Mouse (Mus musculus) left cerebral cortex, postnatal 4 days (tissue): ENCODE data around the gene Zbtb8os. TPM values are rescaled to one million over a fixed set of nuclear protein-coding genes. Genes with fewer than 3 reads are reported as not detected.

Experiments
- DNase-seq: peaks from one replicate; pipeline ENCODE4 v3.0.0-alpha.2; 2022
- intact Hi-C: fragments of 180-260 bp; cut with DNase I; formaldehyde crosslinking; loops from one replicate; pipeline ENCODE4 v1.15.1; 2025
- total RNA-seq, 2 experiments: library from RNA; stranded (reverse); gene quantifications; 2 replicates each; pipeline ENCODE4 v1.2.3; 2021

Zbtb8os gene
- total RNA-seq, 2 experiments from 2014 or later = 18.0 to 18.5 TPM

DNA sequence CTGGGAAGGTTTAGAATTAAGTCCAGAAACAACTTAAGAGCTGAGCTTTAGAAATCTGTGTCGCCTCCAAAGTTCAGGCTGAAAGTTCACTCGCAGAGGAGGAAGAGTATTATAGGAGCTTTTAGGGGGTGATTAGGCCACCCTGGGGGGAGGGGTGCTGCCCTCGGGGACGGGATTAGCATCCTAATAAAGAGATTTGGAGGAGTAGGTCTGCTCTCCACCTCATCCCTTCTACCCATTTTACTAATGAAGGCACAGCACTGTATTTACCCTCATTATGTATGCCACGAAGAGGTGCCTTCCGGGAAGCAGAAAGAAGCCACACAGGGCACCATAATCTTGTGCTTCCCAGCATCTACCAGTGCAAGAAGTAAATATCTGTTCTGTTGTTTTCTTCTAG, 39.5 kb downstream of the Zbtb8os start:
- no peak for DNase-seq
- intact Hi-C loops = loop anchor here (10.0 kb wide), 1 partner anchor 80 kb away; no protein-coding TSS in a partner anchor

DNA sequence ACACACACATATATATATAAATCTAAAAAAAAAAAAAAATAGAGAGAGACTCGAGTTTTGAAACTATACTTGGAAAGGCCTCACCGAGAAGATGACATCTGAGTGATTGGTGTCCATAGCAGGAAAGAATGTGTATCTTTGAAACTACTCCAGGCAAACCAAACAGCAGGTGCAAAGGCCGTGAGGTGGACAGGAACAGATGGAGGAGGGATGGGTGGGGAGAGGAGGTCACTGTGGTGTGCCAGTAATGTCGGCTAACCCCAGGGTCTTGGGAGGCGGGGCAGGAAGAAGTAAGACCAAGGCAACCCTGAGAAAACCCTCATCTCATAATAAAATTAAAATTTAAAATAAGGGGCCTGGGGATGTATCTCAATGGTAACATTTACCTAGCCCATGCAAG, 40.3 kb downstream of the Zbtb8os start:
- intact Hi-C loops = loop anchor here (10.0 kb wide), 1 partner anchor 79 kb away; no protein-coding TSS in a partner anchor
- DNase-seq = no peak

- intact Hi-C loops = loop anchor here (10.0 kb wide), 1 partner anchor 78 kb away; no protein-coding TSS in a partner anchor
- DNase-seq = peak; percentile 52
Measured at GRCm38 (mm10) chr4:129376961-129377545, 41.6 kb downstream of the Zbtb8os start.

GRCm38 (mm10) chr4:129377601-129378390, 42.3 kb downstream of the Zbtb8os start, which contains the start of gene Zbtb8a:
TSS of gene Zbtb8a (minus strand) at chr4:129378116.
- intact Hi-C loops = loop anchor here (10.0 kb wide), 1 partner anchor 77 kb away; no protein-coding TSS in a partner anchor
- DNase-seq = peak; percentile 63

GRCm38 (mm10) chr4:129379805-129380204, 44.3 kb downstream of the Zbtb8os start:
- intact Hi-C loops = loop anchor here (10.0 kb wide), 1 partner anchor 75 kb away; no protein-coding TSS in a partner anchor
- no peak for DNase-seq

GRCm38 (mm10) chr4:129381148-129381547, 45.7 kb downstream of the Zbtb8os start:
- no peak for DNase-seq
- intact Hi-C loops = no loop called here

DNA sequence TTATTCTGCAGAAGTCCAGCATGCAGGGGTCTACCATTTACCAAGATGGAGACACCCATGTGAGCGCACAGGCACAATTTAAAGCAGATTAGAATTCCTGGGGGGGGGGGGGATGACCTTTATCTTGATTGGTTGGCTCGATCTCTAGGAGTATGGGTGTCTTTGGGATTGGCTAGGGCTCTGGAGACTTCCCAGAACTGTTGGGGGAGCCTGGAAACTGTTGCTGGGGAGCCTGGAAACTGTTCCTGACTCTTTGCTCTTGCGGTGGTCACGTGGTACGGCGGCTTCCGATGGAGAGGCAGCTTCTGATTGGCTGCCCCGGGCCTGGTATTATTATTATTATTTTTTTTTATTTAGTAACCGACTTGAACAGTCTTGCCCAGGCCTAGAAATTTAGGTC, 46.5 kb downstream of the Zbtb8os start:
- intact Hi-C loops = no loop called here
- DNase-seq = no peak

DNA sequence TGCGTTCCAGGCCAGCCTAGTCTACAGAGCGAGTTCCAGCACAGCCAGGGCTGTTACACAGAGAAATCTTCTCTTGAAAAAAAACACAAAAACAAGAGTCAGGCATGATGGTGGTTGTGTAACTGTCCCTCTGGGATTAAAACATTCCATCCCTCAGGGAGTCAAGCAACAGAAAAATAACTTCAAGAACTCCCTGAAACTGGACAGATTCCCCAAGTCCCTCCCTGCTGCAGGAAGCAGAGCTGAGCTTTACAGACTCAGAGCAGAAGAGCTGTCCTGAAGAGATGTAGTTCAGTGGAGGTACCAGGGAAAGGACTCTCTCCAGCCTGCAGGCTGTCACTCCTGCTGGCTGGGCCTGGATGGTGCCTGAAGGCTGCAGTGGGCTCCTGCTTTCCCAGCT, 47.0 kb downstream of the Zbtb8os start:
- intact Hi-C loops = no loop called here

DNA sequence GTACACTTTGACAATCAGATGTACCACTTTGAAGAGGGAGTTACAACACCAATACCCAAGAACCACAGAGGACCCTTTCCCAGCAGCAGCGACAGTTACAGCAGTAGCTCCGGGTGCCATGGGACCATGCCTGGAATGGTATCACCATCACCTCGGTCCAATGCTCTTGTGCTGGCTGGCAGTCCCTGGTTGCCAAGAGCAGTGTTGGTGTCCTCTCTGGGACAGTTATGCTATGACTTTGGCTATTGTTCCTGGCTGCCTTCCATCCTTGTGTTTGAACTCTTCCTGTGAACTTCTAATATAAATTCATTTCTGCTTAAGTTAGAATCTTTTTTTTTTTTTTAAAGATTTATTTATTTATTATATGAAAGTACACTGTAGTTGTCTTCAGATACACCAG, 48.1 kb downstream of the Zbtb8os start:
- intact Hi-C loops = no loop called here
- no peak for DNase-seq

More for the DNA sequence above, 47.0 kb downstream of the Zbtb8os start:
- DNase-seq = no peak

- no peak for DNase-seq
- intact Hi-C loops = no loop called here
Measured at GRCm38 (mm10) chr4:129384440-129384839, 48.9 kb downstream of the Zbtb8os start.

- DNase-seq = no peak
- intact Hi-C loops = no loop called here
Measured at GRCm38 (mm10) chr4:129385685-129386084, 50.2 kb downstream of the Zbtb8os start.

DNA sequence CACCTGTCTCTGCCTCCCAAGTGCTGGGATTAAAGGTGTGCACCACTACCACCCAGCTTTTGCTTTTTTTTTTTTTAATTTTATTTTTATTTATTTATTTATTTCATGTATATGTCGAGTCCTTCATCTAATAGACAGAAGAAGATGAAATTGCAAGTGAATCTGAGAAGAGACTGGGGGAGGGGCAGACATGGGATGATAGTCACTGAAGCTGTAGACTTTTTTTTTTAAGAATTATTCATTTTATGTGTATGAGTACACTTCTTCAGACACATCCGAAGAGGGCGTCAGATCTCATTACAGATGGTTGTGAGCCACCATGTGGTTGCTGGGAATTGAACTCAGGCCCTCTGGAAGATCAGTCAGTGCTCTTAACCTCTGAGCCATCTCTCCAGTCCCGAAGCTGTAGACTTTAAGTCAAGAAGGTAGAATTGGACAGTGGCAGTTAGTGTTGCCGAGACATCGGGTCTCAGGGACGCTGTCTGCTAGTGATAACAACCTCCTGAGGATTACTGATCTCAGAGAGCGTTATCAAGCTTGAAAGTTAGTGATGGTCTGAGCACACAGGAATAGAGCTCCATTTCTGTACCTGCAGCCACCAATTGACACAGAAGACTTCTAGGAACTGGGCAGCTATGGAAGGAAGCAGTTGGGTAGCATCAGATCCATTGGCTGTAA, 50.9 kb downstream of the Zbtb8os start:
- intact Hi-C loops = no loop called here
- no peak for DNase-seq

GRCm38 (mm10) chr4:129386989-129387388, 51.5 kb downstream of the Zbtb8os start:
- intact Hi-C loops = no loop called here
- no peak for DNase-seq

DNA sequence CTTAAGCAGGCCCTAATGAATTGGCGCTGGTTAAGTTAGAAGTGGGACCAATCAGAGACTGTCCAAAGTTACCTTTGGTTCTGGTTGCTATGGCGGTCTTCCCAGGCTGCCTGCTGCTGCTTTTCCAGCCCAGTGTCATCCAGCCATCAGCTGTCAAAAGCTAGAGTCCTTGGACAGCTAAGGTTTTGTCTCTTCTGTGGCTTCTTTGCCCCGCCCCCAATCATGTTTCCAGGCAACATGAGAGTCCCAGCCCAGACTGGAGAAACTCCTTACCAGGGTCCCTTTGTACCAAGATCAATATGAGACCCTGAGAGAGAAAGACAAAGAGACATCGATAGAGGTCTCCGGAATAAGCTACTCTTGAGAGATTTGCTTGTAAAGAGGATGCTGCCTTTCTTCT, 52.9 kb downstream of the Zbtb8os start:
- DNase-seq = no peak
- intact Hi-C loops = no loop called here

DNA sequence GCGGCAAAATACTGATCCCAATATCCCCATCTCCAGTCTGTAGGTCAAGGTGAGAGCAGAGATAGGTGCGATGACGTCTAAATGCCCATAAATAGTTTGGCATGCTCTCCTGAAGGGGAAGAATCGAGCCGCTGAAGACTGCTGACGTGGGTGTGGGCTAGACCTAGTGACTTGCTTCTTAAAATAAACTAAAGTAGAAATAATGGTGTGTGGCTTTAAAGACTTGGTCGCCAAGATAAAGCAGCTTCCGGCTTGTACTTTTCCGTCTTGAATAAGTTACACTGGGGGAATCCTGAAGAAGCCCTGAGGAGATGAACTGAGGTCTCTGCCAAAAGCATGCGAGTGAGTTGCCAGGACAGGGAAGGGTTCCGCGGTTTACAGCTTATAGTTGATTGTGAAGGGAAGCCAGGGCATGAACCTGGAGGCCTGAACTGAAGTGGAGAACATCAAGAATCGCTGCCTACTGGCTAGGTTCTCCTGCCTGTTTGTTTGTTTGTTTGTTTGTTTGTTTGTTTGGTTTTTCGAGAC, 54.8 kb downstream of the Zbtb8os start:
- intact Hi-C loops = no loop called here
- no peak for DNase-seq

DNA sequence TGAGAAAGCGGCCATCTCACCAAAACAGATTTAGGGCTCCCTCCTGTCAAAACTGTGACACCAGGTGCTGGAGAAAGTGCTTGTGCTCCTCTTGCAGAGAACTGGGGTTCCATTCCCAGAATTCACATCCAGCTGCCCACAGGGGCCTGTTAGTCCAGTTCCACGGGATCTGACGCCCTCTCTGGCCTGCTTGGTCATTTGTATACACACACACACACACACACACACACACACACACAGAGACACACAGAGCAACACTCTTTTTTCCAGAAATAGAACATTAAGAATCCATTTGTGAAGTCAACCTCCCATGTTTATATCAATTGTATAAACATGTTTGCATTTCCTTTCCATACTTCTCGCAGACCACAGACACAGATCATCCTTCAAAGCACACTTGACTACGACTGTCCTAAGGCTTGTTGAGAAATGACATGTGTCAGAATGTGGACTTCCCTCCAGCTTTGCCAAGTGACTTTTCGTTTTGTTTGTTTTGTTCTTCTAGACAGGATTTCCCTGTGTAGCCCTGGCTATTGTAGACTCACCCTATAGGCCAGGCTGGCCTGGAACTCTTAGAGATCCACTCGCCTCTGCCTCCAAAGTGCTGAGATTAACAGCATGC, 55.6 kb downstream of the Zbtb8os start:
- intact Hi-C loops = no loop called here
- no peak for DNase-seq

GRCm38 (mm10) chr4:129394089-129394870, 58.8 kb downstream of the Zbtb8os start:
- DNase-seq = no peak
- intact Hi-C loops = no loop called here

GRCm38 (mm10) chr4:129396960-129397359, 61.5 kb downstream of the Zbtb8os start:
- DNase-seq = no peak
- intact Hi-C loops = no loop called here

- intact Hi-C loops = no loop called here
- DNase-seq = no peak
Measured at GRCm38 (mm10) chr4:129399813-129400212, 64.3 kb downstream of the Zbtb8os start.
